Mouse (Mus musculus) B cell, adult 62 days (primary cell): Measurements from ENCODE around the gene Nubp1. TPM values are rescaled to one million over a fixed set of nuclear protein-coding genes. Genes with fewer than 3 reads are reported as not detected.

Source experiments
- total RNA-seq: library from RNA; stranded (reverse); gene quantifications from 4 replicates; pipeline ENCODE4 v1.2.4, GENCODE M21; 2023

Gene Nubp1
- 54.4 to 57.2 TPM (median 55.4 TPM) in 4 replicates for total RNA-seq

DNA sequence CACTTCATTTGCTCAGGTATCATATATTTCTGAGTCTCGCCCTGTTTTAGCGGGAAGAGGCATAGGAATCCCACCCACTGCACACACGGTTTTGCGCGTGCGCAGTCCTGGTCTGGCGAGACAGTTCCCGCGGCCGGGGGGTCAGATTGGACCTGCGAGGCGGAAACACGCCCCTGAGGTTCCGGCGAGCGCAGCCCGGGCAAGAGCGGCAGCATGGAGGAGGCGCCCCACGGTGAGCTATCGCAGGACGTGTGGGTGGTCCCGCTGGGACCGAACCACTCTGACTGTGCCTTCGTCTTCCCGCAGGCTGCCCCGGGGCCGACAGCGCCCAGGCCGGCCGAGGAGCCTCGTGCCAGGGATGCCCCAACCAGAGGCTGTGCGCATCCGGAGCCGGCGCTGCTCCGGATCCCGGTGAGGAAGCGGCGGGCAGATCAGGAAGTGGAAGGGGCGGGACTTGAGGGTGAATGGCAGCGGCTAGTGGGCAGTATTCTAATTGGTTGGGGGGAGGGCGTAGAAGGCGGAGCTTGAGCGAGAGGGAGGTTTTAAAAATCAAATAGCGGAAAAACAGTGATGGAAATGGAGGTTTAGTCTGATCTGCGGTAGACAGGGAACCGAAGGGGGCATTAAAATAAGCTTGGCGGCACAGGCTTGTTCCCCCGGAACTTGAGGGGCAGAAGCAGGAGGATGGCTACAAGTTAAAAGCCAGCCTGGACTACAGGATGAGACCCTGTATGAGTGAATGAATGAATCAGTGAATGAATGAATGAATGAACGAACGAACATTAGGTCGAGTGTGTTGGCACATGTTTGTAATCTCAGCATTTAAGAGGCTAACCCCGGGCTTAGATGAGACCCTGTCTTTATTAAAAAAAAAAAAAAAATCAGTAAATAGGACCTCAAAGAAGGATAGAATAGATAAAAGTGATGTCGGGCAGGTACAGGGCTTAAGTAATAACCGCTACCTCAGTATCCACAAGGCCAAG is at the start of gene Nubp1:
Gene Nubp1 (plus strand): TSS at position 185 of the 983 bp plus-strand sequence.

GRCm38 (mm10) chr16:10394699-10395540 is 16.8 kb upstream of the Nubp1 start, which contains the start of gene Tekt5:
TSS of gene Tekt5 (minus strand) at chr16:10395490.

GRCm38 (mm10) chr16:10447264-10447594 is 35.5 kb downstream of the Nubp1 start, which contains the start of gene Tvp23a:
TSS of gene Tvp23a (minus strand) at chr16:10447362.

Other genes with a start within 250 kb of the Nubp1 start
- not detected in 4 replicates for gene Rpl39l, start 241.7 kb upstream of the Nubp1 start, total RNA-seq
- gene Atf7ip2, start 219.2 kb upstream of the Nubp1 start, total RNA-seq = not detected in 4 replicates
- not detected in 4 replicates for gene Emp2, start 98.0 kb upstream of the Nubp1 start, total RNA-seq
- not detected in 4 replicates for gene Tekt5, start 16.5 kb upstream of the Nubp1 start, total RNA-seq
- gene Tvp23a, start 35.4 kb downstream of the Nubp1 start, total RNA-seq = not detected in 4 replicates
- 260 to 315 TPM (median 277 TPM) in 4 replicates for gene Ciita, start 68.1 kb downstream of the Nubp1 start, total RNA-seq
- gene Dexi, start 131.1 kb downstream of the Nubp1 start, total RNA-seq = 14.5 to 17.7 TPM (median 15.9 TPM) in 4 replicates
- 32.3 to 40.9 TPM (median 34.9 TPM) in 4 replicates for gene Clec16a, start 133.4 kb downstream of the Nubp1 start, total RNA-seq